Mouse (Mus musculus) testis, adult 2 months (tissue): ENCODE results near the gene Ccdc159.

Experiments used
- CTCF ChIP-seq: fragments of 200-500 bp; IDR thresholded peaks from 2 replicates; pipeline ENCODE4 v1.5.1; 2012; ENCODE audit warnings: low read depth, mild to moderate bottlenecking, inconsistent platforms, low read length, moderate library complexity; ENCODE audit not compliant: control insufficient read depth, insufficient read depth, insufficient replicate concordance
- POLR2A ChIP-seq: fragments of 200-500 bp; IDR thresholded peaks from 2 replicates; pipeline ENCODE4 v1.6.1; 2012; ENCODE audit warnings: low read depth, mild to moderate bottlenecking, inconsistent platforms, low read length, moderate library complexity; ENCODE audit not compliant: control insufficient read depth

DNA sequence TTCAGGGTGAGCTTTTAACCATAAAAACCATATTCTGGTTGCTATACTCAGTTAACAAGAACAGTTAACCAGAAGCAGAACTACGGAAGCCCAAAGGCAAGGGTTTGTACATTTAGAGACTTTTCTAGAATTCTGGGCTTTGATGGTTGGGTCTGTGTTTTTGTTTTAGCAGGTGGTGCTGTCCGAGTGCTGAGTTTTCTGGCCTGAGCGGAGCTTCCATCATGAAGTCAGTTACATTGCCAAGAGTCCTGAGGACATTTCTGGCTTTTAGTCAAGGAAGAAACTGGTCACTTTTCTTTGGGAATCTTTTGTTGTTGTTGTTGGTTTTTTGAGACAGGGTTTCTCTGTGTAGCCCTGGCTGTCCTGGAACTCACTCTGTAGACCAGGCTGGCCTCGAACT lies 23.2 kb upstream of the Ccdc159 start:
- TF ChIP-seq CTCF = no peak
- no peak for TF ChIP-seq POLR2A
